Mouse (Mus musculus): ENCODE results near the gene Bcl2.

DNA sequence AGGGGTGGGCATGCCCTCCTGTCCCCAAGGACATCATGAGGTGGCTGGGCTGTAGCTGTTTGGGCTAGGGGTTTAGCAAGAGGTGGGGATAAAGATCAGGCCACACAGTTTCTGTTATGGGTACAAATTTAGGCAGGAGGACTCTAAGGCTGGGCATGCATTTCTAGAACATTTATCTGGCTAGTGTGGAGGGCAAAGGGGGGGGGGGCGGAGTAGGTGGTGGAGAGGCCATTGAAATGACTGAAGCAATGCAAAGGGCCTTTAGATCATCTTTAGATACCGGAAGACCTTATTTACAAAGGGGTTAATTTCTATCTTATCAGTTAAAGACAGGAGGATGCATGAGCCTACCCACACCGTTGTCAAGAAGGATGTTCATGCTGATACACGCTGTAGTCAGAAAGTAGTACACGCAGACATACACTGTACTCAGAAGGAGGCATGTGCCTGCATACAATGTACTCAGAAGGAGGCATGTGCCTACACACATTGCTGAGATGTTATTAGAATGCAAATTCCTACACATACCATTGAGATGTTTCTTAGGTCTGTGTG, 55.7 kb downstream of the Bcl2 start:
- TF ChIP-seq CTCF (IDR thresholded peaks at IDR 0.05; ENCODE audit: low read depth, low read length) = no peak
- no peak for TF ChIP-seq GATA2 (IDR thresholded peaks at IDR 0.05; ENCODE audit: borderline replicate concordance, low read depth, low read length)
- TF ChIP-seq GATA1 (IDR thresholded peaks at IDR 0.05; ENCODE audit: borderline replicate concordance, low read length) = no peak

Measured in G1E (cell line).